Mouse (Mus musculus): Measurements from ENCODE around the gene Scrn3.

DNA sequence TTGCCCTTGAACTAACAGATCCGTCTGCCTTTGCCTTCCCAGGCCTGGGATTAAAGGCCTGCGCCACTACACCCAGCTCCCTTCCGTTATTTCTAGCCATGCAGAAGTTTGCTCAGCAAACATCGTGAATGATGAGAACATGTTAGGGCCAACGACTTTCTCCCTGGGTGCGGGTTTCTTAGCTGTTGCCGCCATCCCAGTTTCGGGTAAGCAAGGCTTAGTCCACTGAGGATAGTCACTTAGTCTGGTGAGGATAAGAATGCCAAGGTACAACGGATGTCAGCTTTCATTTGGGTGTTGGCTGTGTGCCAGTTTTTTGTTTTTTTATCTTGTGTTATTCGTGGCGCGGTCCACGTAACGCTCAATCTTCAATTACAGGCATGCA lies 708 bp downstream of the Scrn3 start:
- no peak for TF ChIP-seq TAL1 (conservative IDR thresholded peaks at IDR 0.05; ENCODE audit: low read depth, low read length)
- TF ChIP-seq CTCF (IDR thresholded peaks at IDR 0.05; ENCODE audit: low read depth, low read length) = no peak
- TF ChIP-seq POLR2AphosphoS5 (IDR thresholded peaks at IDR 0.05; ENCODE audit: insufficient replicate concordance, low read depth, low read length) = no peak
- TF ChIP-seq GATA1 (IDR thresholded peaks at IDR 0.05; ENCODE audit: borderline replicate concordance, low read length) = no peak
- TF ChIP-seq GATA2 (IDR thresholded peaks at IDR 0.05; ENCODE audit: borderline replicate concordance, low read depth, low read length) = no peak

Data from G1E (cell line).